Mouse (Mus musculus) testis, postnatal 10 days (tissue): ENCODE data around the gene Ccdc92b.
A peak's percentile ranks its signal among the peaks of the same experiment; 100 is the strongest.
"Not testable (repeated sequence)": the region's sequence is repeated elsewhere in the genome, so short reads cannot be mapped to it uniquely, and the experiment has no call there.

Experiments
- DNase-seq: peaks from one replicate; pipeline ENCODE4 v3.0.0; 2021; ENCODE audit warnings: low spot score

Gene Ccdc92b

DNA sequence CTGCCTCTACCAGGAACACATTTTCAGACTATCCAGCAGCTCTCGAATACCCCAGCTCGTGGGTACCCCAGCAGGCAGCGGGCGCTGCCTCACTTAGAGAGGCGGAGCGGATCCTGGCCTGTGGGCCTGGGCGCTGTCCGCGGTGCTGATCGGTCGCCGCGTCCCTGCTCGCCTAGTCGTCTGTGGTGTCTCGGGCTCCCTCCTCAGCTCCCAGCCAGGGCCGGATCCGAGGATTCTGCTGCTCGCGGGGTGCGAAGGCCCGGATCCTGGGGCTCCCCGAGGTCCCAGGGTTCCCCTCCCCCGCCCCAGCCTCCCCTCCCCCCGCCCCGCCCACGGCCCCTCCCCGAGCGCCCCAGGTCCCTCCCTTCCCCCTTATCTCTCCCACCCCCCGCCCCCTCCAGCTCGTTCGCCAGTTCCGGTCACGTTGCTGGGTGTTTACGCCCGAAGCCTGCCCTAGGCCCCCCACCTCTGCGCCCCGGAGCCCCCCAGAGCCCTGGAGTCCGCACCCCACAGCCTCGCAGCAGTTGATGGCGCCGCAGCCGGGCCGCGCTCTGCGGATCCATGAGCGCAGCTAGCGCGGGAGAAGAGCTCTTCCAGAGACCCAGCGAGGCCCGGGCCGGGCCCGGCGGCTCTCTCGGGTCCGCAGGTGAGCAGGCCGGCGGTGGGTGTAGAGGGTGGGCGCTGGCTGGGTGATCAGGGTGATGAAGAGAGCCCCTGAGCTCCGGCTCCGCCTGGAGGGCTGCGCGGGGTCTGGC lies at the start of gene Ccdc92b:
Gene Ccdc92b (plus strand): TSS at position 405 of the 755 bp plus-strand sequence.
- DNase-seq, result peak; percentile 93

DNA sequence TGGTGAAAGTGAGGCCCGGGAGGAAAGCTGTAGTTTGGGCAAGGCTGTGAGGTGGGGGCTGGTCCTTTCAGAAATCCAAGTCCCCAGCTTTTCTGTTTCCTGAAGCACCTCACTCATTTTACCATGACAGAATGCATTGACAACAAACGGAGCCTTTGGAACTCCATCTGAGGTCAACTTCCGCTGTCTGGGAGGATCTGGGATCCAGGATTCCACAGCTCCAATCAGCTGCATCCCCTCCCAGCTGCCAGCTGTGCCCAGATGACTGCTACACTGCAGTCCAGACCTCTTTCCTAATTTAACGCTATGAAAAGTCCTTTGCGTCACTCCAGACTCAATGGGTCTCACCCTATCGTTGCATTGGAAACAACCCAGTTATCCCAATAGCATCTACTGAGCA lies 49.7 kb upstream of the Ccdc92b start:
- DNase-seq, result no peak

DNA sequence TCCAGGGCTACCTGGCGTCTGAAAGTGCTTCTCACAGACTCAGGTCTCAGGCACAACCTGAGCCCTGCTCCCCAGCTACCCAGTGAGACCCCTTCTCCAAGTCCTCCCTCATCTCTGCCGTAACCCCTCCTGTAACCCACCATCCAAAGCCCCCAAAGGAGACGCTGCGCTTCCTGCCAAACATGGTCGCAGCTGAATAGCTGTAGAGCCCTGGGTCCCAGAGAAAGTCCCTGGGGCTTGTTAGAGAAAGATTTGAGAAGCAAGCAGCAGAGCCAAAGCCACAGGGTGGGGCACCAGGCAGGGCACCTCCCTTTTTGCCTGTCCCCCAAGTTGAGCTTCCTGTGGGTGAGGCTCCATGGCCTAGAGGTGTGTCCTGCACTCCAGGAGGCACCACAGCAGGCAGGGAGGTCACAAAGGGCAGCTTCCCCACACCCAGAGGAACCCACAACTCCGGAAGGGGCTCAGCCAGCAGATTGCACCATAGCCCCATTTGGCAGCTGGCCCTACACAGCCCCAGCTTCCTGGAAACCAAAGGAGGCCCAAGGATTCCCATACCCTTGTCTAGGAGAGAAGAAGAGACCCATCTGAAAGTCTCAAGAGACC lies 46.8 kb upstream of the Ccdc92b start:
- DNase-seq, result no peak

DNA sequence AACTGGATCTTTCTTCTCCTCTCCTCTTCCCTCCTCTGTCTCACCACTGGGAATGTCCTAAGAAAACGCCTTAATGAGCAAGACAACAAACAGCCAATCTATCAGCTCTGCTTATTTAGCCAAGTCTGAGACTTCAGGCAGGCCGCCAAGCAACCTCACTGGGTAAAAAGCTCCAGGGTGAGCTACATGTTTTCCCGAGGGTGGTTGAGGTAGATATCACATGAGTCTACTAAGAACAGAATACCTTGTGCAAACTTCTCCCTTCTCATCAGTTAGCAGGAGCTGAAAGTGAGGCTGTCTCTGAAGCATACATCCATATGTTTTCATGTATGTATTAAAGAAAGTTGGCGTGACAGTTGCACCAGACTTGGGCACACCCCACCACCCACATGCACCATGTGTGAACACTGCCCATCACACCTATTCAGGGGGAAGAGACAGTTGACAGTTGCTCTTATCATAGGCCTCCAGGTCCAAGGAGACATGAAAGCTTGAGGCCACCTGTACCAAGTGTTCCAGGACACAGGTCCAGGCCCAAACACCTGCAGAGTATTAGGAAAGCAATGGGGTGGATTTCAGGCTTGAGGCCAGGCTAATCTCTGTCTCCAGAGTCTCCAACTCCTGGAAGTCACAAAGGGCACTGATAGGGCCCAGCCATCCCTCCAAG lies 44.5 kb upstream of the Ccdc92b start:
- DNase-seq, result no peak

DNA sequence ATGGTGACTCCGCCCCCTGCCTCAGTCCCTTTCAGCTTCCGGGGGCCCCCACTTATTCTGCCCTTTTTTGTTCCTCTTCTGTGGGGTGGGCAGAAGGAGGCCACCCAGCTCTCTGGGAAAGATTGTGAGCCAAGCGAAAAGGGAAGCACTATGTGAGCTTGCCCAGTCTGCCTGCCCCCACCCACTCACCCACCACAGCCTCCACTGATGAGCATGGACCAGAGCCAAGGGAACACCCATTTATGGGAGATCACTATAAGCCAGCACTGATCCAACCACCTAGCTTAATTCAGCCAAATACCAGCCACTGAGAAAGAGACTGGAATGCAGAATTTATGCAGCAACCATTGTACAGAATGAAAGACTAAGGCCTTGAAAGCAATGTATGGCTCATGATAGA lies 43.5 kb upstream of the Ccdc92b start:
- no peak for DNase-seq

DNA sequence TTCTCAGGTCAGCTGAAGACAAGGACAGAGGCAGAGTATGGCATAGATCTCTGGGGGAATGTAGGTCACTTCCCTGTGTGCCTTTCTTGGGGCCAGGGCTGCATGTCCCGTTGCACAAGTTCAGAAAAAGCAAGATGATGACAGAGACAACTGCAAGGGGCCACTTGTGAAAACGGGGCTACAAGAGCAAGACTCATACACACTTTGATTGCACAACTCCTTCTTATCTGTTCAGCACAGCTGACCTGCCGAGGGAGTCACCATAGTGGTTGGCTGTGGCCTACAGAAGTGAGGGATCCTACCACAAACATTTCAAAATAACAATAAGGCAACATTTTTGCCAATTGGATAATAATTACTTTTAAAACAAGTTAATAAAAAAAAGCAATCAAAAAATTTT lies 42.3 kb upstream of the Ccdc92b start:
- DNase-seq, result no peak

DNA sequence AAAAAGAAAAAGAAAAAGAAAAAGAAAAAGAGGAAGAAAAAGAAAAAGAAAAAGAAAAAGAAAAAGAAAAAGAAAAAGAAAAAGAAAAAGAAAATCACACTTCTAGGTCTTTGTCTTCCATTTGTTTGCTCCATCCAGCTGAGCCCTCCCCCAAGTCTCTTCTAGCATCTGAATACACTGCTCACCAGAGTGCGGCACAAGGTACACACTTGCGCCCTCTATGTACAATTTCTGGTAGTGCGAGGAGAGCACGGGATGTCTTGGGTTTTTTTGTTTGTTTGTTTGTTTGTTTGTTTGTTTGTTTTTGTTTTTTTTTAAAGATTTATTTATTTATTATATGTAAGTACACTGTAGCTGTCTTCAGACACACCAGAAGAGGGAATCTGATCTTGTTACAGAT lies 38.1 kb upstream of the Ccdc92b start:
- DNase-seq, result not testable (repeated sequence)

DNA sequence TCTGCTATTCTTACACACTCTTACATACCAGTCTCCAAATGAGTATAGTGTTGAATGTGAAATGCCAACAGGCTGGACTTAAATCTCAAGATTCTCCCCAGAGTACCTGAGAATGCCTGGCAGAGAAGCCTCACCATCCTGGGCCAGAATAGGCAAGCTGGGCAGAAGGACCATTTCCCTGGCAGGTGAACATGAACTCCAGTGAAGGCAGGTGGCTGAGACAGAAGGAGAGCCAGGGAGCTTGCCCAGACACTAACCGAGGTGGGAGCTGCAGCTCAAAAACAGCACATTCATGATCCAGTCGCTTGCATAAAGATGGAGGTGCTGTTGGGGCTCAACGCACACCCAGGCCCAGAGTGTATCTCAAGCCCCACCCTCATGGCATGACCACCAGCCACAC lies 36.9 kb upstream of the Ccdc92b start:
- no peak for DNase-seq

DNA sequence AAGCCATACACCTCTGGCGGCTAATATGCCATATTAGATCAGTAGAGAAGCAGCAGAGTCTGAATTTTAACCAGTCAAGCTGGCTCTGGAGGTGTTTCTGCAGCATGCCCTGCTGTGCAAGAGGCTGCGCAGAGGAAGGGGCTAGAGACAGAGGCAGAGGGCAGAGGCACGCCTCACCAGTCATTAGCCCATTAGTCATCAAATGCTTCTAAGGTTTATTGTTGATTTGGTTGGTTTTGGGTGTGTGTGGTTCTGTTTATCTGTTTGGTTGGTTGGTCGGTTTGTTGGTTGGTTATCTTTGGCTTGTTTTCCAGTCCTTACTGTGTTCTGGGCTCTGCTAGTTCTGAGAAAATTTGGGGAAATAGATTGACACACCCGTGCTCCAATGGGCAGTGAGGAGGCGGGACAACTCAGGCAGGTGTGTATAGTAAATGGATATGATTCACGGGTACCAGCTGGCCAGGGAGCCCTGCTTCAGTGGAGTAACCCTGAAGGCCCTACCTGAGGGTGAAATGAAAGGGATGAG lies 35.5 kb upstream of the Ccdc92b start:
- no peak for DNase-seq

DNA sequence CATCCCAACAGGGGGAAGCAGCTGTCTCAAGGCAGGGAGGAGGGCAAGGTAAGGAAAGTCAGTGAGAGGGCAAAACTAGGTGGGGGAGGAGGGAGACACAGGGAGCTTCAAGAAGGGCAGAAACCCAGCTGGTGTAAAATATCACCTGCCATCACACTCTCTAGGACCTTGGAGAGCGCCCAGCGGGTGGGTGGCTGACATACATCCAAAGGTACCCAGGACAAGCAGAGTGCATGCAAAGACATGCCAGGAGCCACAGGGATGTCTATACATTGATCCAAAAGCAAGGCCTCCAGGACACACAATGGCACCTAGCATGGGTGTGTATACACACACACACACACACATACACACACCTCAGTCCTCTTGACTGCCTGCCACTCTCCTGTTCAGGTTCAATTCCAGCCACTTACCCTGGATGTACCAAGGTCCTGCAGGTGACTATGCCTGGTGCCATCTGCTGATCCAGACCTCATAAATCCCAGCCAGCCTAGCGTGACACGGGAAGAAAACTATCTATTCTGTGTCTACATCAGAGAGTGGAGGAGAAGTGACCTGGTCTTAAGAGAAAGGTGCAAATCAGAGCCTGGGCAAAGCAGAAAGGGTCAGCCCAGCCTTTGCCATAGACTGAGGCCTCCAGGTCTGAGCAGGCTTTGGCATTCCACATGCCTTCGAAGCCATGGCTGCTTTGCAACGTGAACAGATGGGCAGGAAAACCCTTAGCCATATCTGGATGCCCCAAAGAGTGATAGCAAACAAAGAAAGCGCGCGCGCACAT lies 34.3 kb upstream of the Ccdc92b start:
- DNase-seq, result peak; percentile 54

DNA sequence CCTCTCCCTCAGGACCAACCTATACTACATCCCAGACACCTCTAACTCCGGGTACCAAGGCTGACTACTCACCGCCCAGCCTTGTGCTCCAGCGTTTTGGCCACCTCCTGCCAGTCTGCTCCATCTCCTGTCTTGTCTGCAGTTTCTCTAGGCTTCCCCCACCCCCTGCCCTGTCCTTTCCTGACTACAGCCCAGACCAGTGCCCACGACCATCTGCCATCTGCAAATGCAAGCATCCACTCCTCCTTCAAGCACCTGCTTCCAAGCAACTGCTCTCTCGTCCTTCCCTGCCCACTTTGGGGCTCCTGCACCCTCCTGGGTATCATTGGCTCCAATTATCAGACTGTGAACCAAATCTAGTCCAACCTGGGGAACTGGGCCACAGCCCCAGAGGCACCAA lies 33.0 kb upstream of the Ccdc92b start:
- no peak for DNase-seq

DNA sequence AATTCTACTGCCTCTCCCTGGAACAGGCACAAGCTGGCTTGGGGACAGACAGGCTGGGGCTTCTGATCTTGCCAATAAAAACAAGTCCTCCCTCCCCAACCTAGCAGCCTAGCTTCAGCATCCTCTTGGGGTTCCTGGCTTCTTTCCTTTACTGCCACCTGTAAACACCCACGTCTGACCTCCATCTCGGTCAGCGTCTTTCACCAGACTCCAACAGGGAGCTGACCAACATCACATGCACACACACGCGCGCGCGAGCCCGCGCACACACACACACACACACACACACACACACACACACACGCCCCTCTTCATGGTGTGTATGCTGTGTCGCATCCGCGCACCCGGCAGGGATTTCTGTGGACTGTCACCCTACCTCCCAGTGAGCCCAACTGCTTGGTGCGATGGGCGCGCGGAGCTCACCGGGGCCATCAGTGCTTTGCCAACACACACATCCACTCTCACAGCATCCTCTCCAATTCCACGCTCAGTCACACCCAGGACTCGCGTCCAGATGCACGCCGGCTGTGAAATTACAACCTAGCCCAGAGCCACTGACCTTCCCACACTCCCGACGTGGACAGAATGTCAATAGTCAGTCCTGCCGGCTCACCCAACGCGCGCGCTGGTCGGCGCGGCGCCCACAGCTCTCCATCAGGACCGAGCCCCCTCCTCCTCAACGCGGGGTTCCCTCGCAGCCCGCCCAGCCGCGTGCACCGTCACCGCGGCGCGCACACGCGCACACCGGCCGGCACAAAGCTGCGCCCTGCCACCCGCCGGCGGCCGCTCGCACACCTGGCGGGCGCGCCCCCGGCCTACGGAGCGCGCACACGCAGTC lies 29.8 kb upstream of the Ccdc92b start:
- no peak for DNase-seq

DNA sequence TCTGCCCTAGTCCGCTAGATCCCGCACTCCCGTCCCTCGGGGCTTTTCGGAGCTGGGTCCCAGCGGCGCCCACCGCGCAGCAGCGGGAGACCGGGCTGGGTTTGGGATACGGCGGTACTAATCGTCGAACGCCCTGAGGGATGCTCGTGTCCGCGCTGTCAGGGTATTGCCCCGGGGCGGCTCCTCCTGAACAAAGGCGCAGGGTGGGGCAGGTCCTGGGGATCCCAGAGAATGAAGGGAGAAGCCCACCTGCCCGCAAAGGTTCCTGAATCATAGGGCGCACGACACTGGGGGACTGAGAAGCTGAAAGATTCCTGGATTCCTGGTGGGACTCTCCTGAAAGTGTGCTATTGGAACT lies 29.2 kb upstream of the Ccdc92b start:
- DNase-seq, result no peak

DNA sequence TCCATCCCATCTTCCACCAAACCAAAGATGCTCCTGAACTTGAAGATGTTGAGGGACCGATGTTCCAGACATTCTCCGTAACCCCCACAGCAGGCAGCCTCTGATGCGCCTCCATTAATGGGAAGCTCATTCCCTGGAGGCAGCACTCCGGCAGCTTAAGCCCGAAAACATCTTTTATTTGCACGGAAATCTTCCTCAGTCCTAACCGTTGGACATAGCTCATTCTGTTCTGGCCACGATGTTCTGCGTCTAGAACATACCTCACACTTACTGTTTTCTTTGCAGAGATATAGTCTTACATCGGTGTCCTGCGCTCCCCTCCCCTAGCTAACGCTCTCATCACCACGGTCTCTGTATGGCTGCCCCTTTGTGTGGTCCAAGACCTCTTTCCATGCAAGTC lies 28.7 kb upstream of the Ccdc92b start:
- no peak for DNase-seq

DNA sequence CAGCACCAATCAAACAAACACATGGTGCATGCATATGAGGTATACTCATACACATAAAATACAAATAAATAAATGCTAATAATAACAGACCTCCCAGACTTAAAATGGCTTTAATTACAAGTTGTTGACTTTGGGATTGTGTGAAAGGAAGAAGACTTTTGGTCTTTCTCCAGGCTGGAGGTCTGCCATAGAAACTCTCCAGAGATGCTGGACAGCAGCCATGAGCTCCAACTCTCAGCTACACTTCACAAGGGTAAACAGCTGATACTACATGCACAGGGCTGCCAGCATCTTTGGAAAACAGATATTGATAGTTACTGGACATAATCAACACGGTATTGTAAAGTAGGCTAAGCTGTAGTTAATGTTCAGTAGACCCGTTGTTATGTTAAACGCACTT lies 27.2 kb upstream of the Ccdc92b start:
- no peak for DNase-seq

DNA sequence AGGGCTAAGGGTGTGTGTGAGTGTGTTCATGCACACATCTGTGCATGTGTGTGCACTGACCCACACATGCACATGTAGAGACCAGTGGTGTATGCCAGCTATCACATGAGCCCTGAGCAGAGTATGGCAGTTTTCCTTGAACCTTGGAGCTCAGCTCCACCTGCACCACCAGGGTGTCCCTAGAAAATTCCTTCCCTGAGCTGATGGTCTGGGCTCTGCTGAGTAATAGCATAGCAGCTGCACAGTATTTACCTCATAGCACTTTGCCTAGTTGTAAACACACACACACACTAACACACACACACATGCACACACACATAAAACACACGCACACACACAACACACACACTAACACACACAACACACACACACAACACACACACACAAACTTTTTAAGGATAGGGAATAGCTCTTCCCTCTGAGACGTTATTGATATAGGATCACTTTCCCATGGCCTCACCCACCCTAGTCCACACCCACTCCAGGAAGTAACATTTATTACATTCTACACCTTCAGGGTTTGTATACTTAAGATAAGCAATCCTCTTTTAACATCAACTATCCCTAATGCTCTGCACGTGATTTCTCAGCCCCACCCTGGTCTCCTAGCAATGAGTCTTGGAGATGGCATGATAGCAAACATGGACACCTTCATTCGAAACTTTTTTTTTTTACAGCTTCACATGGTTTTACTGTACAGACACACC lies 22.0 kb upstream of the Ccdc92b start:
- DNase-seq, result no peak

DNA sequence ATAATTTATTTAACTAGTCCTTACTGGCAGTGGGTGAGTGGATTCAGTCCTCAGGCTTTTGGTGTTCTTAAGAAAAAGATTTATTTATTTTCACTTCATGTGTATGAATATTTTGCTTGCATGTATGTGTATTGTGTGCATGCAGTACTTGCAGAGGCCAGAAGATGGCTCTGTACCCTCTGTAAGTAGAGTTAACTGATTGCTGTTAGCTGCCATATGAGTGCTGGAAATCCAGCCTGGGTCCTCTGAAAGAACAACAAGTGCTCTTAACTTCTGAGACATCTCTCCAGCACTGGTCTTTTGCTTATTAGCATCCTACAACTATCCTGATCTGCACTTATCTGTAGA lies 21.4 kb upstream of the Ccdc92b start:
- DNase-seq, result no peak

DNA sequence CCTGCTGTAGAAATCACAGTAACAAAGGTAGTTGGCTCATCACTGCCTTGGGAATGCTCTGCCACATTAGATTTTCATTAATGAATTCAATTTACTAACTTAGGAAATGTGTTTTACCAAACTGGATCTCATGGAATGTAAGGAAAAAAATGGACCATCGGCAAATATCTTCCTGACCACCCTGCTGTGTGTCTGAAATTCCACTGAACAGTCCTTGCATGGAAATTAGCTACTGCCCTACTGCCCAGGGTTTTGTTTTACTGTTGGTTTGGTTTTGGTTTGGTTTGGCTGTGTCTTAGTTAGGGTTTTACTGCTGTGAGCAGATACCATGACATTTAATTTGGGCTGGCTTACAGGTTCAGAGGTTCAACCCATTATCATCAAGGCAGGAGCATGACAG lies 17.1 kb upstream of the Ccdc92b start:
- DNase-seq, result no peak

DNA sequence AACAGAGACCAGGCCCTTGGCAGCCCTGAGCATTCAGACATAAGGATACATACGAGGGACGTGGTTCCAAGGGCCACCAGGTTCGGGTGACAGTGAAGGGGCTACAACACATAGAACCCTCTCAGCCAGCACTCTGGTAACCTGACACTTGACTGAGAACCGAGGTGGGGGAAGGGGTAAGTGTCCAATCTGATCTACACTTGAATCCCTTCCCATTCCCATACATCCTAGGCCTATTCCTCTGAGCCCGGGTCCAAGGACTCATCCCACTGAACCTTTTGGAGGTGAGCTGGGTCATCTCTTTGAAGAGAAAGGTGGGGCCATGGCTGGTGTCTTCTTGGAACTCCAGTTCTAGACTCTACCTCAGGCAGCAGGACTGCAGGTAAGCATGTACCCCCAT lies 9.3 kb upstream of the Ccdc92b start:
- DNase-seq, result no peak

DNA sequence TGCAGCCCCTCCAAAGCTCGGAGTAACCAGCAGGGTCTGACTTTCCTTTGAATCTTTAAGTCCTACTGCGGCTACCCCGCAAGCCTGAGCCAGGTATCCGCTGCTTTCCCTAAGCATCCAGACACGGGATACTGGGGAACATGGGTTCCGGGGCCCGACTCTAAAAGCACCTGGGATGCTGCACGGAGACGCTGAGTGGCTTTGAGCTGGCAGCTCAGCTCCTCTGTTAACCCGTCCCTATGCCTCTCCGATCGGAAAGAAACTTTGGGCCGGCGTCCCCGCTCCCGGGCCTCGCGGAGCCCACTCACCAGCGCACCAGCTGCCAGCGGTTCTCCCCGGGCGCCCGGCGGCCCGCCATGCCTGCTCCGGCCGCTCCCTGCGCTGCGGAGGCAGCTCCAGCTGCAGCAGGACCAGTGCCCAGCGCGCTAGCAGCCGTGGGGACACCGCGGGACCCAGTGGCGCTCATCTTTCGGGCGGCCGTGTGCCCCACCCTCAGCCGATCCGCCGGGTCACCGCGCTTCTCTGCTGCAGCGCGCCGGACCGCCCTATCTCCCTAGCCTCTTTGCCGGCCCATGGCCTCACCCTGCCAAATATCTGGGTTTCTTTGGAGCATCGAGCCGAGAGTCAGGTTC lies 8.7 kb upstream of the Ccdc92b start, which contains the start of gene Rap1gap2:
Gene Rap1gap2 (minus strand): TSS at position 371 of the 632 bp plus-strand sequence.
- DNase-seq, result no peak
